Mouse (Mus musculus): ENCODE data around the gene Gramd1a. TPM values are rescaled to one million over a fixed set of nuclear protein-coding genes. Genes with fewer than 3 reads are reported as not detected.

The Gramd1a gene
- polyA plus RNA-seq, 1 experiment: 57.1 TPM

DNA sequence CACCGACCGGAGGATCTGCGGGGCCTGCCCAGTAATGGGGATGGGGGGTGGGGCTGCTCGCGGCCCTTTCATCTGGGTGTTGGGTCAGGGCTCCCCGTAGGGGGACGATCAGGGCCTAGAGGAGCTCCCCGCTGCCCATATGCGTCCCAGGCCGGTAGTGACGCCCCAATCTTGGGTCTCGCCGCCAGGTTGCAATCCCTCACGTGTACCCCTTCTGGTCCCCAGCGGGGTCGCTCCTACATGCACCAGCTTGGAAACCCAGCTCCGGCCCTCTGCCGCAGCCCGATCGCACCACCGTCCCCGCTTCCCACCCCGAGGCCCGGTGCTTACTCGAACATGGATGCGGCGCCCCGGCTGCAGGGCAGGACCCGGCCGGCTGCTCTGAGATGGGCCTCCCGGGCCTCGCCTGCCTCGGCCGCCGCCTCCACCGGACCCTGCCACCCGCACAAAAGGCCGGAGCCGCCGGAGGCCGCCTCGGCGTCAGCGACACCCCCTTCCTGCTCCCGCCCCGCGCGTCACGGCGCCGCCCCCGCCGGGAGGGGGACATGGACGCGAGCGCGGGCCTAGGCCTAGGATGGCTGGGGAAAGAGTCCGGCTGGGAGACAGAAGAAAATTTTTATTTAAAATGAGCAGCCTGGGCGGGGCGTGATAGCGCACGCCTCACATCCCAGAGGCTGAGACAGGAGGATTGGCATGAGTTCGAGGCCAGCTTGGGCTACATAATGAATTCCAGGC lies 5.0 kb downstream of the Gramd1a start:
- TF ChIP-seq CTCF (conservative IDR thresholded peaks at IDR 0.05; ENCODE audit: insufficient read depth, insufficient read length, low read depth, low read length) (no peak), POLR2A (IDR thresholded peaks at IDR 0.05; ENCODE audit: low read depth, low read length) (no peak)
- Histone ChIP-seq H3K27ac (ENCODE audit: insufficient read depth, low read depth, low read length) (peak overlapping the region; percentile 95), H3K4me1 (ENCODE audit: control insufficient read depth, insufficient read depth, low read length) (peaks cover 14% of the 10 kb centered on the region), H3K36me3 (ENCODE audit: control insufficient read depth, insufficient read depth, low read length) (no peaks in the 10 kb centered on the region), H3K4me3 (ENCODE audit: insufficient read depth, low read depth, low read length) (peak overlapping the region; percentile 98), H3K27me3 (replicated peaks; ENCODE audit: control insufficient read depth, insufficient read depth, low read length) (no peaks in the 10 kb centered on the region)
- DNase-seq: peak; percentile 93
- 1% methylated on average over 63 of the region's 63 CpGs for WGBS

DNA sequence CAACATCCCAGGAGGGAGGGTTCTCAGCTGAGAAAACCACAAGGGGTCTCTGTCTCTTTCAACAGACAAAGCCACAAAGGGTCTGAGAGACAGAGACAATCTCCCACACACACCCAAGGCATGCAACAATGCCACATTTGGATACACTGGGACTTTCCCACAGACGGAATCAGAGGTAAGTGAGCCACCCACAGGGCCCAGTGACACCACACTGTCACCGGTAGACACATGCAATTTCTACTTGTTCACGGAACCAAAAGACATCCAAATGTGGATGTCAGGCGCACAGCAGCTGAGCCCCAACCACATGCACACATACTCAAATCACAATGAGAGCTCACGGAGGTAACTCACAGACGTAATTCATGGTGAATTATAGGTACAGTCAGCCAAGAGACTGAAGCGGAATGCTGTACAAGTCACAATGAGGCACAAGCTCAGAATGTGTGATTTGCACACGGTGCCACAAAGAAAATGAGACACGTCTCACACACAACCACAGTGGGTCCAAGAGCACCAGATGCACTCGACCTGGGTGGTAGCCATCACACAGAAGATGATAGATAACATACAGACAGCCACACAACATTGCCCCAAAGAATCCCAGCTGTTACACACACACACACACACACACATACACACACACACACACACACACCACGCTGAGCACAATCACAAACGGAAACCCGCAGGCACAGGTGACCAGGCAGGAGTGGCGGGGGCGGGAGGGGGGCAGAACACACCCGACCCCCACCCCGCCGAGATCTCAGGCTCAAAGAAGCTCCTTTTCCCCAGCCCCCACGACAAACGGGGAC lies 5.7 kb downstream of the Gramd1a start:
- Histone ChIP-seq H3K4me3 (ENCODE audit: insufficient read depth, low read depth, low read length) (peak overlapping the region; percentile 98), H3K4me1 (ENCODE audit: control insufficient read depth, insufficient read depth, low read length) (peaks cover 12% of the 10 kb centered on the region), H3K27me3 (replicated peaks; ENCODE audit: control insufficient read depth, insufficient read depth, low read length) (no peaks in the 10 kb centered on the region), H3K27ac (ENCODE audit: insufficient read depth, low read depth, low read length) (no peak overlapping the region), H3K36me3 (ENCODE audit: control insufficient read depth, insufficient read depth, low read length) (no peaks in the 10 kb centered on the region)
- 11% methylated on average over 20 of the region's 20 CpGs for WGBS
- DNase-seq: no peak
- no peak for TF ChIP-seq CTCF (conservative IDR thresholded peaks at IDR 0.05; ENCODE audit: insufficient read depth, insufficient read length, low read depth, low read length)
- TF ChIP-seq POLR2A (IDR thresholded peaks at IDR 0.05; ENCODE audit: low read depth, low read length): no peak

DNA sequence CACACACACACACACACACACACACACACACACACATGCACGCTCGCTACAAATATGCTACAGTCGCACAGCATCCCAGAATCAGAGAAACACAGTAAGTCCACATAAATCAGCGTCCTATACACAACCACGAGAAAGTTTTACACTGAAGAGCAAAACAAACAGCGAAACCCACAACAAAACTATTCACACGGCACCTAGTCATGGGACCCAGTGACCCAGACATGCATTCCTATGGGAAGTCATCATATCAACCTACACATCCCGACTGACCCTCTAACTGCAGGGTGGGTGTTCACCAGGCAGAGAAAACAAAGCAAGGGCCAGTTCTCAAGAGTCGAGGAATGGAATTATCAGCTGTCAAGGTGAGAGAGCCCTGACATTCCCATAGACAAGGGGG lies 6.4 kb downstream of the Gramd1a start:
- Histone ChIP-seq H3K4me3 (ENCODE audit: insufficient read depth, low read depth, low read length) (peak overlapping the region; percentile 29; the same call in 1 of the 2 replicates), H3K36me3 (ENCODE audit: control insufficient read depth, insufficient read depth, low read length) (no peaks in the 10 kb centered on the region), H3K4me1 (ENCODE audit: control insufficient read depth, insufficient read depth, low read length) (peaks cover 12% of the 10 kb centered on the region), H3K27ac (ENCODE audit: insufficient read depth, low read depth, low read length) (no peak overlapping the region), H3K27me3 (replicated peaks; ENCODE audit: control insufficient read depth, insufficient read depth, low read length) (no peaks in the 10 kb centered on the region)
- TF ChIP-seq POLR2A (IDR thresholded peaks at IDR 0.05; ENCODE audit: low read depth, low read length): no peak
- TF ChIP-seq CTCF (conservative IDR thresholded peaks at IDR 0.05; ENCODE audit: insufficient read depth, insufficient read length, low read depth, low read length): no peak
- DNase-seq: no peak
- 38% methylated on average over 9 of the region's 9 CpGs for WGBS

DNA sequence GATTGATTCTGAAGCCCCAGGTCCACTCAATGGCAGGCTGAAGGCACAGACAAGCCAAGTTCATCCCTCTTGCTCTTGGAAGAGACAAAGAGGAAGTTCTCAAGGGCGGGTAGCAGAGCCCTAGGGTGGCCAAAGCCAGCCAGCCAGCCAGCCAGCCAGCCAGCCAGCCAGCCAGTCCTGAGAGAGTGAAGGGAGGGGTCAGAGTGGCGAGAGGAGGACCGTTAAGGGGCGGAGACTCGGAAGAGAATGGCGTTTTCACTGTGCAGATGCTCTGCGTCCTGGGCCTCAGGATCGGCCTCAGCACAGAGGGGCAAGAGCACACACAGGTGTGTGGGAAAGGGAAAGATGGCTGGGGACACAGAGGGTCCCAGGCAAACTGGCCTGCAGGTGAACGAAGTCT lies 6.9 kb downstream of the Gramd1a start:
- H3K4me1 ChIP-seq (ENCODE audit: control insufficient read depth, insufficient read depth, low read length): peaks cover 12% of the 10 kb centered on the region
- WGBS: 8% methylated on average over 9 of the region's 9 CpGs
- peak overlapping the region; percentile 27 for H3K27ac ChIP-seq (ENCODE audit: insufficient read depth, low read depth, low read length)
- H3K4me3 ChIP-seq (ENCODE audit: insufficient read depth, low read depth, low read length): peak overlapping the region; percentile 29; the same call in 1 of the 2 replicates
- no peaks in the 10 kb centered on the region for H3K36me3 ChIP-seq (ENCODE audit: control insufficient read depth, insufficient read depth, low read length)
- TF ChIP-seq POLR2A (IDR thresholded peaks at IDR 0.05; ENCODE audit: low read depth, low read length) (no peak), CTCF (conservative IDR thresholded peaks at IDR 0.05; ENCODE audit: insufficient read depth, insufficient read length, low read depth, low read length) (no peak)
- no peaks in the 10 kb centered on the region for H3K27me3 ChIP-seq (replicated peaks; ENCODE audit: control insufficient read depth, insufficient read depth, low read length)
- DNase-seq: peak; percentile 76

DNA sequence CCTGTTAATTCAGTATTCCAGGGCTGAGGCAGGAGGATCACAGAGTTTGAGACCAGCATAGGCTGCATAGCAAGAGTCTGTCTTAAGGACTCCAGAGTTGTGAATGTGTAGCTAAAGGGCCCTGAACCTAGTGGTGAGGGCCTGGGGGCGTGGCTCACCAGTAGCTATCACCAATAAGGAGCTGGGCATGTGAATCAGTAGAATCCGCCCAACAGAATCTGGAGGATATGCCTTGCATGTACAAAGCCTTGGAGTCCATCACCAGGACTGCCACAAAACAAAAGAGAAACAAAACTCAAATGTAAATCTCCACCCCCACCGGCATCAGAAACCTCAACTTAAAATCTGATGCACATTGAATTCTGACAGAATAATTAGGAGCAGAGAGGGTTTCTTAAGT lies 7.6 kb downstream of the Gramd1a start:
- TF ChIP-seq POLR2A (IDR thresholded peaks at IDR 0.05; ENCODE audit: low read depth, low read length): no peak
- no peak for TF ChIP-seq CTCF (conservative IDR thresholded peaks at IDR 0.05; ENCODE audit: insufficient read depth, insufficient read length, low read depth, low read length)
- WGBS: 81% methylated on average over 3 of the region's 3 CpGs
- Histone ChIP-seq H3K4me3 (ENCODE audit: insufficient read depth, low read depth, low read length) (no peak overlapping the region), H3K27me3 (replicated peaks; ENCODE audit: control insufficient read depth, insufficient read depth, low read length) (no peaks in the 10 kb centered on the region), H3K36me3 (ENCODE audit: control insufficient read depth, insufficient read depth, low read length) (no peaks in the 10 kb centered on the region), H3K4me1 (ENCODE audit: control insufficient read depth, insufficient read depth, low read length) (peaks cover 12% of the 10 kb centered on the region), H3K27ac (ENCODE audit: insufficient read depth, low read depth, low read length) (peak overlapping the region; percentile 27; the same call in 1 of the 2 replicates)
- DNase-seq: no peak

DNA sequence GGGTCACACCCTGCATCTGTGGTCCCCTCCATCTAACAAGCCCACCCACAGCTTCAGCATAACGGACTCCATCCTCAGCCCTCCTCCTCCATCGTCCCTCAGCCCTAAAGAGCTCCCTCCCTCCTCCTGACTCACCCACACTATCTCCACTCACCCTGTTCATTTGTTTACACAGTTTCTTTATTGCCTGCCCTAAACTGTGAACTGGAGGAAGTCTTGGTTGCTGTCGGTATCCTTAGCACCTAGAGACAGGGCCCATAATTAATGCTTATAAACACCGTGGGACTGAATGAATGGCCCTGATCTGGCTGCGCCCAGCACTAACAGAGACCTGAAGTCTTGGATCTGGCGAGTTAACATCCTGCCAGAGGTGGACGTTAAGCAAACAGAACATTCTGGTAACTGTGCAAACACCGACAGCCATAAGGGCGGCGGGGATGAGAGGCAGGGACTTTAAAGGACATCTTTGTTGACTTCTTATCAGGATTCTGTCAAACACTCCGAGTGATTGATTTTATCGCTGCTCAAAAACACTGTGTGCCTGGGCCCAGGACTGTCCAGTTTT lies 10.0 kb downstream of the Gramd1a start:
- H3K4me1 ChIP-seq (ENCODE audit: control insufficient read depth, insufficient read depth, low read length): peaks cover 6% of the 10 kb centered on the region
- peaks cover 2% of the 10 kb centered on the region for H3K36me3 ChIP-seq (ENCODE audit: control insufficient read depth, insufficient read depth, low read length)
- 58% methylated on average over 12 of the region's 12 CpGs for WGBS
- no peak overlapping the region for H3K27ac ChIP-seq (ENCODE audit: insufficient read depth, low read depth, low read length)
- no peak overlapping the region for H3K4me3 ChIP-seq (ENCODE audit: insufficient read depth, low read depth, low read length)
- no peaks in the 10 kb centered on the region for H3K27me3 ChIP-seq (replicated peaks; ENCODE audit: control insufficient read depth, insufficient read depth, low read length)
- TF ChIP-seq POLR2A (IDR thresholded peaks at IDR 0.05; ENCODE audit: low read depth, low read length) (no peak), CTCF (conservative IDR thresholded peaks at IDR 0.05; ENCODE audit: insufficient read depth, insufficient read length, low read depth, low read length) (no peak)
- no peak for DNase-seq

DNA sequence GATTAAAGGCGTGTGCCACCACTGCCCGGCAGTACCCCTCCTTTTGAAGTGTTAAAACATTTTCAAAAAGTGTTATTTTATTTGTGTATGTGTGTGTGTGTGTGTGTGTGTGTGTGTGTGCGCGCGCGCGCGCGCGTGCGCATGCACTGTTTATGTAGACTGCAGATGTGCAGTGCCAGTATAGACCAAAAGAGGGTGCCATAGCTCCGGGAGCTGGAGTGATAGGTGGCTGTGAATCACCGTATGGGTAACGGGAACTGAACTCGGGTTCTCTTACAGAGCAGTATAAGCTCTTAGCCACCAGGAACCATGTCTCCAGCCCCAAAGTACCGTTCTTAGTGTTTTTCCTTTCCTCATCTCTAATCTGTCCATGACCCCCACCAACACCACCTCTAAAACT lies 10.8 kb downstream of the Gramd1a start:
- no peak for DNase-seq
- H3K4me1 ChIP-seq (ENCODE audit: control insufficient read depth, insufficient read depth, low read length): peaks cover 6% of the 10 kb centered on the region
- H3K36me3 ChIP-seq (ENCODE audit: control insufficient read depth, insufficient read depth, low read length): peaks cover 2% of the 10 kb centered on the region
- no peak overlapping the region for H3K27ac ChIP-seq (ENCODE audit: insufficient read depth, low read depth, low read length)
- no peaks in the 10 kb centered on the region for H3K27me3 ChIP-seq (replicated peaks; ENCODE audit: control insufficient read depth, insufficient read depth, low read length)
- 97% methylated on average over 16 of the region's 16 CpGs for WGBS
- H3K4me3 ChIP-seq (ENCODE audit: insufficient read depth, low read depth, low read length): no peak overlapping the region
- TF ChIP-seq POLR2A (IDR thresholded peaks at IDR 0.05; ENCODE audit: low read depth, low read length) (no peak), CTCF (conservative IDR thresholded peaks at IDR 0.05; ENCODE audit: insufficient read depth, insufficient read length, low read depth, low read length) (peak; percentile 27; the same call in 1 of the 2 replicates)
